Comparison of ENCODE assay signal across 8 mouse cellular contexts in the genomic region with DNA sequence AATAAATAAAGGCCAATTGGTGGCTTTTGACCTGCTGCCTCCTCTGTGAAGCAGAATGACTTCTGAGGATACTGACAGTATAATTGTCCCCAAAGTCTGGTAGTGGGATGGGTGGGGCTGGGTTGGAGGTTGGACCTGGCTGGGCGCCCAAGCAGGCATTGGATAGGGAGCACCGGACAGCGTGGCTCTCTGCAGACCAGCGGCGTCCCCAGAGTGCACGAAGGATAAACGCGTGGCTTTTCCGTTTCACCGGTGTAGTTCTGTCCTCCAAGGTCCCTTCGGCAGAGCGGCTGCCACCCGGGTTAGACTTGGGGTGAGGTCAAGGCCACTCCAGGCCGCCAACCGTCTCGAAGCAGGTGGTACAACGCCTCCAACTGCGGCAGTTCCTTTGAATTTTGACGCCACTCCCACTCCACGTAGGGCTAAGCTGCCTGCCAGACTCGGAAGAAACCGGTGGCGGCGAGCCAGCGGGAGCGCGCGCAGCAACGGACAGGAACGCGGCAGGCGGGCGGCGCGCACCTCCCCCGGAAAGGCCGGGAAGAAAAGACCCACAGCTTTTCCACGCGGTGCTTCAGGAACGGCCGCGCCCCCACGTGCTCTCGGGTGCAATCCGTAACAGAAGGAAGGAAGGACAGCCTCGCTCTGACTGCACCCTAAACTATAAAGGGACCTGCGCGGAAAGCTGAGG. TPM values are rescaled to one million over a fixed set of nuclear protein-coding genes. Genes with fewer than 3 reads are reported as not detected.
DNase-seq lines count a peak whose midpoint lies in the region; ATAC-seq lines count a peak whose summit lies in the region.

No protein-coding gene starts in this region.

- 2% methylated on average over 48 of the region's 48 CpGs for WGBS in embryonic facial prominence, embryonic 10.5 days
- 0% methylated on average over 48 of the region's 48 CpGs for WGBS in intestine, embryonic 16.5 days
- WGBS in midbrain, embryonic 10.5 days: 1% methylated on average over 48 of the region's 48 CpGs

- peak overlapping the region; percentile 79 for H3K9ac ChIP-seq in intestine, embryonic 16.5 days (ENCODE audit: low read depth, low read length)

- peak; percentile 86 for ATAC-seq in intestine, embryonic 16.5 days

- peak; percentile 79 for DNase-seq in adrenal gland, adult 8-10 months
- DNase-seq in embryonic facial prominence, embryonic 10.5 days (ENCODE audit: low spot score): peak; percentile 81
- peak; percentile 62 to 76 for DNase-seq in gastrocnemius, postnatal 4 days (ENCODE audit: low spot score in 2 of 2)
- DNase-seq in left cerebral cortex, postnatal 4 days: peak; percentile 85
- DNase-seq in midbrain, embryonic 10.5 days (ENCODE audit: low spot score): peak; percentile 64
- DNase-seq in spleen, adult 12 weeks (ENCODE audit: low spot score): peak; percentile 44
- no peak for DNase-seq in B cell, adult 2 months

- no peaks in the 10 kb centered on the region for H3K9me3 ChIP-seq in embryonic facial prominence, embryonic 10.5 days
- no peaks in the 10 kb centered on the region for H3K9me3 ChIP-seq in intestine, embryonic 16.5 days (ENCODE audit: control insufficient read depth, low read length)
- no peaks in the 10 kb centered on the region for H3K9me3 ChIP-seq in midbrain, embryonic 10.5 days (replicated peaks)

- H3K27ac ChIP-seq in embryonic facial prominence, embryonic 10.5 days (replicated peaks): peak overlapping the region; percentile 77
- peak overlapping the region; percentile 48 for H3K27ac ChIP-seq in intestine, embryonic 16.5 days (ENCODE audit: low read length)
- H3K27ac ChIP-seq in midbrain, embryonic 10.5 days (replicated peaks): peak overlapping the region; percentile 66; the same call in 1 of the 2 replicates

- H3K4me2 ChIP-seq in intestine, embryonic 16.5 days (ENCODE audit: low read depth, low read length): peak overlapping the region; percentile 93

- H3K36me3 ChIP-seq in embryonic facial prominence, embryonic 10.5 days (replicated peaks): no peaks in the 10 kb centered on the region
- no peaks in the 10 kb centered on the region for H3K36me3 ChIP-seq in intestine, embryonic 16.5 days (ENCODE audit: control insufficient read depth, insufficient read depth, low read length)
- H3K36me3 ChIP-seq in midbrain, embryonic 10.5 days: no peaks in the 10 kb centered on the region

- peaks cover 9% of the 10 kb centered on the region for H3K4me1 ChIP-seq in embryonic facial prominence, embryonic 10.5 days
- H3K4me1 ChIP-seq in intestine, embryonic 16.5 days (ENCODE audit: control insufficient read depth, insufficient read depth, low read length): no peaks in the 10 kb centered on the region
- H3K4me1 ChIP-seq in midbrain, embryonic 10.5 days: peaks cover 11% of the 10 kb centered on the region

- H3K4me3 ChIP-seq in embryonic facial prominence, embryonic 10.5 days: peak overlapping the region; percentile 63
- peak overlapping the region; percentile 56 for H3K4me3 ChIP-seq in intestine, embryonic 16.5 days (ENCODE audit: low read length)
- peak overlapping the region; percentile 61 for H3K4me3 ChIP-seq in midbrain, embryonic 10.5 days

- peaks cover 36% of the 10 kb centered on the region for H3K27me3 ChIP-seq in embryonic facial prominence, embryonic 10.5 days (replicated peaks; ENCODE audit: low read depth, poor library complexity, severe bottlenecking)
- no peaks in the 10 kb centered on the region for H3K27me3 ChIP-seq in intestine, embryonic 16.5 days (replicated peaks; ENCODE audit: control insufficient read depth, insufficient read depth, low read length)
- H3K27me3 ChIP-seq in midbrain, embryonic 10.5 days (ENCODE audit: low read depth, poor library complexity, severe bottlenecking): peaks cover 26% of the 10 kb centered on the region

- intact Hi-C loops in left cerebral cortex, postnatal 4 days (cut with DNase I): no loop called here

RNA-seq across cellular contexts. Expression of a gene that starts 22.5 kb away (rescaled TPM):
- 100 to 1,000 TPM; 103 to 145 (median 123) TPM for total RNA-seq in adrenal gland, adult 8-10 months (2022)
- polyA plus RNA-seq in embryonic facial prominence, embryonic 10.5 days (2016; fragmentation: Nextera tagmentation; extraction: Ambion mirVana): 44.4 and 52.2 TPM in 2 replicates
- total RNA-seq in gastrocnemius, postnatal 4 days (2021): 100 to 1,000 TPM; 111 to 118 TPM
- 98.2 and 104 TPM in 2 replicates for polyA plus RNA-seq in intestine, embryonic 16.5 days (2015; fragmentation: Nextera tagmentation; extraction: Ambion mirVana)
- 10 to 100 TPM; 13.6 to 18.3 TPM for total RNA-seq in left cerebral cortex, postnatal 4 days (2021)
- polyA plus RNA-seq in midbrain, embryonic 10.5 days (2016; fragmentation: Nextera tagmentation; extraction: Ambion mirVana): 35.7 and 38.2 TPM in 2 replicates

RNA-seq across cellular contexts. Expression of a gene that starts 32.9 kb away (rescaled TPM):
- total RNA-seq in adrenal gland, adult 8-10 months (2022): 10 to 100 TPM; 37.0 to 40.6 (median 38.1) TPM
- polyA plus RNA-seq in embryonic facial prominence, embryonic 10.5 days (2016; fragmentation: Nextera tagmentation; extraction: Ambion mirVana): 22.0 and 22.8 TPM in 2 replicates
- total RNA-seq in gastrocnemius, postnatal 4 days (2021): 10 to 100 TPM; 16.3 to 20.1 TPM
- 295 and 399 TPM in 2 replicates for polyA plus RNA-seq in intestine, embryonic 16.5 days (2015; fragmentation: Nextera tagmentation; extraction: Ambion mirVana)
- total RNA-seq in left cerebral cortex, postnatal 4 days (2021): 10 to 100 TPM; 26.7 to 30.3 TPM
- 23.8 and 25.0 TPM in 2 replicates for polyA plus RNA-seq in midbrain, embryonic 10.5 days (2016; fragmentation: Nextera tagmentation; extraction: Ambion mirVana)

RNA-seq across cellular contexts. Expression of a gene that starts 33.0 kb away (rescaled TPM):
- total RNA-seq in adrenal gland, adult 8-10 months (2022): 10 to 100 TPM in 3 of 4 experiments, 1 to 10 TPM in 1; 9.2 to 11.6 (median 10.4) TPM
- 11.8 and 14.1 TPM in 2 replicates for polyA plus RNA-seq in embryonic facial prominence, embryonic 10.5 days (2016; fragmentation: Nextera tagmentation; extraction: Ambion mirVana)
- 1 to 10 TPM; 3.9 to 4.4 TPM for total RNA-seq in gastrocnemius, postnatal 4 days (2021)
- polyA plus RNA-seq in intestine, embryonic 16.5 days (2015; fragmentation: Nextera tagmentation; extraction: Ambion mirVana): 31.2 and 40.7 TPM in 2 replicates
- 10 to 100 TPM; 11.1 to 11.4 TPM for total RNA-seq in left cerebral cortex, postnatal 4 days (2021)
- 11.4 and 11.6 TPM in 2 replicates for polyA plus RNA-seq in midbrain, embryonic 10.5 days (2016; fragmentation: Nextera tagmentation; extraction: Ambion mirVana)

RNA-seq across cellular contexts. Expression of a gene that starts 38.0 kb away (rescaled TPM):
- total RNA-seq in adrenal gland, adult 8-10 months (2022): not detected
- polyA plus RNA-seq in embryonic facial prominence, embryonic 10.5 days (2016; fragmentation: Nextera tagmentation; extraction: Ambion mirVana): not detected in 2 replicates
- total RNA-seq in gastrocnemius, postnatal 4 days (2021): not detected
- polyA plus RNA-seq in intestine, embryonic 16.5 days (2015; fragmentation: Nextera tagmentation; extraction: Ambion mirVana): not detected in 2 replicates
- not detected for total RNA-seq in left cerebral cortex, postnatal 4 days (2021)
- polyA plus RNA-seq in midbrain, embryonic 10.5 days (2016; fragmentation: Nextera tagmentation; extraction: Ambion mirVana): not detected in 2 replicates

Comparison
In these comparisons a context has a peak if more than half of its experiments do, and no peak if none do; other contexts are left out.
1. DNase-seq: peak in adrenal gland, adult 8-10 months (single experiment), embryonic facial prominence, embryonic 10.5 days (single experiment), gastrocnemius, postnatal 4 days (2 of 2), left cerebral cortex, postnatal 4 days (single experiment), midbrain, embryonic 10.5 days (single experiment) and spleen, adult 12 weeks (single experiment); none in B cell, adult 2 months (0 of 2).
2. RNA of a gene that starts 22.5 kb away (total RNA-seq): 103 to 145 TPM in adrenal gland, adult 8-10 months and 111 to 118 TPM in gastrocnemius, postnatal 4 days; 13.6 to 18.3 TPM in left cerebral cortex, postnatal 4 days; every median in the first group is over 4 times any median in the second.
3. Peak in every context shown above with its lines, with median percentiles within 50 percentile points of each other: H3K27ac ChIP-seq and H3K4me3 ChIP-seq.